Mouse (Mus musculus) layer of hippocampus, adult 11-12 months (tissue): Measurements from ENCODE around the gene Slc24a1.

Experiments used
- DNase-seq: peaks from one replicate; pipeline ENCODE4 v3.0.0; 2022; ENCODE audit warnings: low spot score

Slc24a1 gene

GRCm38 (mm10) chr9:64936508-64936907 is 14.9 kb downstream of the Slc24a1 start:
- peak; percentile 75 for DNase-seq

GRCm38 (mm10) chr9:64934015-64934754 is 17.2 kb downstream of the Slc24a1 start:
- DNase-seq = no peak

- no peak for DNase-seq
These were observed 19.4 kb downstream of the Slc24a1 start for GRCm38 (mm10) chr9:64931751-64932610.

GRCm38 (mm10) chr9:64930256-64930655 is 21.2 kb downstream of the Slc24a1 start:
- DNase-seq = no peak

GRCm38 (mm10) chr9:64926201-64926991 is 25.0 kb downstream of the Slc24a1 start:
- peak; percentile 86 for DNase-seq

- no peak for DNase-seq
These were observed 25.6 kb downstream of the Slc24a1 start for GRCm38 (mm10) chr9:64925771-64926170.

- DNase-seq = no peak
These were observed 32.8 kb downstream of the Slc24a1 start for GRCm38 (mm10) chr9:64918560-64918959.

- DNase-seq = no peak
These were observed 36.8 kb downstream of the Slc24a1 start for GRCm38 (mm10) chr9:64914629-64915028.

- DNase-seq = no peak
These were observed 37.4 kb downstream of the Slc24a1 start for GRCm38 (mm10) chr9:64913973-64914372.

GRCm38 (mm10) chr9:64913406-64913805 is 38.0 kb downstream of the Slc24a1 start:
- DNase-seq = no peak

GRCm38 (mm10) chr9:64907441-64907840 is 44.0 kb downstream of the Slc24a1 start:
- DNase-seq = no peak

- DNase-seq = no peak
These were observed 46.3 kb downstream of the Slc24a1 start for GRCm38 (mm10) chr9:64904917-64905640.

GRCm38 (mm10) chr9:64903386-64903785 is 48.0 kb downstream of the Slc24a1 start:
- DNase-seq = peak; percentile 84

GRCm38 (mm10) chr9:64902866-64903265 is 48.5 kb downstream of the Slc24a1 start:
- no peak for DNase-seq

GRCm38 (mm10) chr9:64896605-64897004 is 54.8 kb downstream of the Slc24a1 start:
- no peak for DNase-seq

- DNase-seq = no peak
These were observed 65.4 kb downstream of the Slc24a1 start for GRCm38 (mm10) chr9:64886008-64886407.
